Mouse (Mus musculus): Measurements from ENCODE around the gene Tagln3.

- TF ChIP-seq CTCF (IDR thresholded peaks at IDR 0.05; ENCODE audit: insufficient read depth, low read depth, low read length), result no peak
- no peak for TF ChIP-seq POLR2A (IDR thresholded peaks at IDR 0.05; ENCODE audit: insufficient read depth, low read depth, low read length)
Measured at GRCm38 (mm10) chr16:45723172-45723901, 1.1 kb downstream of the Tagln3 start.
